Mouse (Mus musculus): ENCODE data around the gene Olfr212. TPM values are rescaled to one million over a fixed set of nuclear protein-coding genes. Genes with fewer than 3 reads are reported as not detected.

Gene Olfr212
- total and polyA plus RNA-seq, 3 experiments, result not detected

DNA sequence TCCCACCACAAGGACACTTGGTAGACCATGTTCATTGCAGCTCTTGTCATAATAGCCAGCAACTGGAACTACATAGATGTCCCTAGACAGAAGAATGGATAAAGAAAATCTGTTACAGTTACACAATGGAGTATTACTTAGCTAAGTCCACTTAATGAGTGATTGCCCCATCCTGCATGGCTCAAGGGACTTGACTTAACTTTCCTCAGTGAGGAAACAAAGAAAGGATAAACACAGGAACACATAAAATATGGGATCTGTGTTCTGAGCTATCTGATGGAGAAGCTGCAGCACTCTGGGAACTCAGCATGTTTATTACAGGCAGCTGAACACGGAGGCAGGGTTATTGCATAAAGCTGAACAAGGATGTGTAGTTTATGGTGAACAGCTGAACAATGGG, 21.2 kb upstream of the Olfr212 start:
- no peaks in the 10 kb centered on the region for H3K36me3 ChIP-seq (replicated peaks in 1 of 2; ENCODE audit: control insufficient read depth in 1 of 2, insufficient read depth in 1 of 2, low read length in 1 of 2)
- H3K4me2 ChIP-seq (ENCODE audit: insufficient read depth, low read depth, poor library complexity, severe bottlenecking), result no peak overlapping the region
- no peaks in the 10 kb centered on the region for H3K9me3 ChIP-seq (replicated peaks; ENCODE audit: low read length)
- H3K9ac ChIP-seq (ENCODE audit: insufficient read depth, low read depth), result no peak overlapping the region
- in situ Hi-C loops (cut with MboI; ENCODE audit: low pct_ligation_motif_present, low pct_unique_long_range_greater_than_20kb, low sequenced_read_pairs) (no loop called here), dilution Hi-C loops (cut with MboI; ENCODE audit: extremely low pct_ligation_motif_present, extremely low pct_unique_long_range_greater_than_20kb, low sequenced_read_pairs) (no loop called here)
- DNase-seq (ENCODE audit: extremely low read depth), result no peak
- H3K4me3 ChIP-seq (replicated peaks in 1 of 3; ENCODE audit: low read depth in 2 of 3, low read length in 2 of 3, poor library complexity in 1 of 3), result no peak overlapping the region
- peaks cover 4 to 9% of the 10 kb centered on the region in 2 experiments; a peak in 3 of 4 replicates for H3K4me1 ChIP-seq (ENCODE audit: control insufficient read depth in 1 of 2, insufficient read depth in 2 of 2)
- H3K79me2 ChIP-seq (replicated peaks; ENCODE audit: control insufficient read depth, extremely low read depth, insufficient read depth, poor library complexity, severe bottlenecking), result no peaks in the 10 kb centered on the region
- H3K27me3 ChIP-seq (replicated peaks), result no peaks in the 10 kb centered on the region
- H3K27ac ChIP-seq (ENCODE audit: insufficient read depth, low read depth), result no peak overlapping the region
- no peak for TF ChIP-seq MYC (IDR thresholded peaks at IDR 0.05; ENCODE audit: low read depth, low read length)
- no peak for TF ChIP-seq HCFC1 (IDR thresholded peaks at IDR 0.05; ENCODE audit: low read depth, low read length)
- no peak for TF ChIP-seq NELFE (IDR thresholded peaks at IDR 0.05; ENCODE audit: low read depth, low read length)
- no peak for TF ChIP-seq NRF1 (IDR thresholded peaks at IDR 0.05; ENCODE audit: low read depth, low read length)
- no peak for TF ChIP-seq ZKSCAN1 (IDR thresholded peaks at IDR 0.05; ENCODE audit: borderline replicate concordance, low read depth, low read length)
- no peak for TF ChIP-seq UBTF (IDR thresholded peaks at IDR 0.05; ENCODE audit: low read depth, low read length)
- TF ChIP-seq MEF2A (IDR thresholded peaks at IDR 0.05; ENCODE audit: borderline replicate concordance, low read depth, low read length), result no peak
- TF ChIP-seq RAD21 (IDR thresholded peaks at IDR 0.05; ENCODE audit: low read depth, low read length), result no peak
- TF ChIP-seq POLR2A (IDR thresholded peaks at IDR 0.05; ENCODE audit: low read depth, low read length), result no peak
- no peak for TF ChIP-seq JUND (conservative IDR thresholded peaks at IDR 0.05; ENCODE audit: low read depth, low read length)
- no peak for TF ChIP-seq USF1 (IDR thresholded peaks at IDR 0.05; ENCODE audit: low read depth, low read length)
- no peak for TF ChIP-seq SIN3A (IDR thresholded peaks at IDR 0.05; ENCODE audit: low read length)
- TF ChIP-seq E2F4 (IDR thresholded peaks at IDR 0.05; ENCODE audit: insufficient replicate concordance, low read depth, low read length), result no peak
- no peak for TF ChIP-seq POLR2AphosphoS2 (IDR thresholded peaks at IDR 0.05; ENCODE audit: low read depth, low read length)
- no peak for TF ChIP-seq TCF12 (IDR thresholded peaks at IDR 0.05; ENCODE audit: low read depth, low read length)
- TF ChIP-seq ETS1 (conservative IDR thresholded peaks at IDR 0.05; ENCODE audit: low read depth, low read length), result no peak
- no peak for TF ChIP-seq CHD2 (IDR thresholded peaks at IDR 0.05; ENCODE audit: low read length)
- no peak for TF ChIP-seq USF2 (conservative IDR thresholded peaks at IDR 0.05; ENCODE audit: low read depth, low read length)

DNA sequence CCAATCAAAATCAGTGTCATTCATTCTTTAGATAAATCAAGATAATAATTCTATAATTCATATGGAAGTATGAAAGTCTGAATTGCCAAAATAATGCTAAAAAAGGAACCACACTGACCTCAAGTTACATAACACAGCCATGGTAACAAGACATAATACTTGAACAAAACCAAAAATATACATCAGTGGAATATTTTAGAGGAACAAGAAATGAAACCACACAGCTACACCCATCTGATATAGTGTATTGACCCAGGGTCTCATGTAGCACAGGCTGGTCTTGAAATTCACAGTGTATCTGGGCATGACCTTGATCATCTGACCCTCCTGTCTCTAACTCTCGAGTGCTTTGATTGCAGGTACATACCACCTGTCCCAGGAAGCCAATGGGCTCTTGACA, 19.5 kb upstream of the Olfr212 start:
- no peak overlapping the region for H3K9ac ChIP-seq (ENCODE audit: insufficient read depth, low read depth)
- no peaks in the 10 kb centered on the region for H3K9me3 ChIP-seq (replicated peaks; ENCODE audit: low read length)
- in situ Hi-C loops (cut with MboI; ENCODE audit: low pct_ligation_motif_present, low pct_unique_long_range_greater_than_20kb, low sequenced_read_pairs), result no loop called here
- TF ChIP-seq ZKSCAN1 (IDR thresholded peaks at IDR 0.05; ENCODE audit: borderline replicate concordance, low read depth, low read length) (no peak), HCFC1 (IDR thresholded peaks at IDR 0.05; ENCODE audit: low read depth, low read length) (no peak), TCF12 (IDR thresholded peaks at IDR 0.05; ENCODE audit: low read depth, low read length) (no peak), PAX5 (IDR thresholded peaks at IDR 0.05; ENCODE audit: low read length) (no peak), JUN (IDR thresholded peaks at IDR 0.05; ENCODE audit: insufficient read depth, low read depth, low read length) (no peak), ZC3H11A (IDR thresholded peaks at IDR 0.05; ENCODE audit: low read depth, low read length) (no peak), IRF4 (IDR thresholded peaks at IDR 0.05; ENCODE audit: low read depth, low read length) (no peak), ETS1 (conservative IDR thresholded peaks at IDR 0.05; ENCODE audit: low read depth, low read length) (no peak)
- dilution Hi-C loops (cut with MboI; ENCODE audit: extremely low pct_ligation_motif_present, extremely low pct_unique_long_range_greater_than_20kb, low sequenced_read_pairs), result no loop called here
- H3K27me3 ChIP-seq (replicated peaks), result no peaks in the 10 kb centered on the region
- H3K36me3 ChIP-seq (replicated peaks in 1 of 2; ENCODE audit: control insufficient read depth in 1 of 2, insufficient read depth in 1 of 2, low read length in 1 of 2), result no peaks in the 10 kb centered on the region
- H3K4me2 ChIP-seq (ENCODE audit: insufficient read depth, low read depth, poor library complexity, severe bottlenecking), result no peak overlapping the region
- H3K4me1 ChIP-seq (ENCODE audit: control insufficient read depth in 1 of 2, insufficient read depth in 2 of 2), result peaks cover 4 to 9% of the 10 kb centered on the region in 2 experiments; a peak in 3 of 4 replicates
- no peaks in the 10 kb centered on the region for H3K79me2 ChIP-seq (replicated peaks; ENCODE audit: control insufficient read depth, extremely low read depth, insufficient read depth, poor library complexity, severe bottlenecking)
- no peak overlapping the region for H3K4me3 ChIP-seq (replicated peaks in 1 of 3; ENCODE audit: low read depth in 2 of 3, low read length in 2 of 3, poor library complexity in 1 of 3)
- no peak for DNase-seq (ENCODE audit: extremely low read depth)
- H3K27ac ChIP-seq (ENCODE audit: insufficient read depth, low read depth), result no peak overlapping the region

Data from CH12.LX (cell line).